Mouse (Mus musculus) forebrain, embryonic 10.5 days (tissue): ENCODE measurements at regions not wholly inside any gene's neighbourhood (a gene's known extent, or its start where the extent isn't known, plus 50 kb on each side); places are given as distances from the start of the nearest gene placed in this dataset.

Source experiments
- DNase-seq: peaks from one replicate; pipeline ENCODE4 v3.0.0-alpha.2; 2017; ENCODE audit warnings: low spot score; ENCODE audit errors: extremely low spot score
- H3K27ac ChIP-seq: fragments of 300-500 bp; sonication (generic); 2 replicates; pipeline ENCODE4 v1.5.1; 2016; ENCODE audit warnings: mild to moderate bottlenecking
- H3K27me3 ChIP-seq: fragments of 300-500 bp; sonication (generic); 2 replicates; pipeline ENCODE4 v1.6.1; 2016; ENCODE audit warnings: mild to moderate bottlenecking; ENCODE audit not compliant: poor library complexity, severe bottlenecking
- H3K36me3 ChIP-seq: fragments of 300-500 bp; sonication (generic); replicated peaks from 2 replicates; pipeline ENCODE4 v1.6.1; 2016; ENCODE audit warnings: mild to moderate bottlenecking, moderate library complexity
- H3K4me1 ChIP-seq: fragments of 300-500 bp; sonication (generic); 2 replicates; pipeline ENCODE4 v1.6.1; 2016
- H3K4me3 ChIP-seq: fragments of 300-500 bp; sonication (generic); 2 replicates; pipeline ENCODE4 v1.5.1; 2016; ENCODE audit warnings: mild to moderate bottlenecking, moderate library complexity
- H3K9me3 ChIP-seq: fragments of 300-500 bp; sonication (generic); 2 replicates; pipeline ENCODE4 v1.6.1; 2016; ENCODE audit warnings: mild to moderate bottlenecking, moderate library complexity
- WGBS: fragments of 180-500 bp; shearing (Covaris S2); methylation state at CpG from one replicate; pipeline ENCODE4 v1.1.7; 2016; 5-methylcytosine and 5-hydroxymethylcytosine counted together

DNA sequence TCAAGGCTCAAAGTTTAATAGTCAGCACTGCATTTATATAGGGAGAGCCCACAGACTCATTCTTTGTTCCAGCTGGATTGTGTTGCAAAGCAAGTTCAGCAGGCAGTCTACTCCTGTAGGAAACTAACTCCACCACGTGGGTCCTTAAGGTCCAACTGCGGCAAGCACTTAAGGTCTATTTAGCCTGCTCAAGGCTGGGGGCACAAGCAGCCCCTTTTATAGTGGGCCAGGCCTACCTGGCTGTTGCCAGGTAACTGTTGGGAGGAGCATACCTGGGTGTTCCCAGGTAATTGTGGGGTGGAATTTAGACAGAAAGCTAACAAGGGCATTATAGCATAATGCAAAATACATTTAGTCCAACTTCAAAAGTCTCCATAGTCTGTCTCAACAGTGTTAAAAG, 126.5 kb downstream of the Emp1 start:
- no peaks in the 10 kb centered on the region for H3K4me1 ChIP-seq
- WGBS = 60% methylated on average over 2 of the region's 2 CpGs
- no peaks in the 10 kb centered on the region for H3K9me3 ChIP-seq
- H3K27me3 ChIP-seq = no peaks in the 10 kb centered on the region
- DNase-seq = no peak
- no peak overlapping the region for H3K27ac ChIP-seq
- no peaks in the 10 kb centered on the region for H3K36me3 ChIP-seq
- H3K4me3 ChIP-seq = no peak overlapping the region

DNA sequence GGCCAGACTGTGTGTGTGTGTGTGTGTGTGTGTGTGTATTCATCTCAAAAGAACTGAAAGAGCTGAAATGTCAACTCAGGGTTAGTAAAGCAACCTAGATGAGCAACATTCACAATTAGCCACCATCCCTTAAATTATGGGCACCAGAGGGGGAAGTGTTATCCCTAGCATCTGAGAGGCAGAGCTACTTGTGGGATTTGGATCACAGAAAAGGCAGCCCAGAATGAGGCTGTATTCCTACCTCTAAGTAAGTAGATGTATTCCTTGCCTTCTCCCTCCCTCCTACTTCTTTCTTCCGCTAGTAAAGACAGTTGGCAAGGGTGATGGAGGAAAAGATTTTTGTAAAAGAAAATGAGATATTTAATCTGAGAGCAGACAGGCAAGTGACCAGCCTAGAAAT, 131.6 kb downstream of the Emp1 start:
- Histone ChIP-seq H3K36me3 (no peaks in the 10 kb centered on the region), H3K27me3 (no peaks in the 10 kb centered on the region), H3K27ac (no peak overlapping the region), H3K9me3 (no peaks in the 10 kb centered on the region), H3K4me3 (no peak overlapping the region), H3K4me1 (no peaks in the 10 kb centered on the region)
- no peak for DNase-seq
- WGBS = 75% methylated on average over 1 of the region's 1 CpGs

DNA sequence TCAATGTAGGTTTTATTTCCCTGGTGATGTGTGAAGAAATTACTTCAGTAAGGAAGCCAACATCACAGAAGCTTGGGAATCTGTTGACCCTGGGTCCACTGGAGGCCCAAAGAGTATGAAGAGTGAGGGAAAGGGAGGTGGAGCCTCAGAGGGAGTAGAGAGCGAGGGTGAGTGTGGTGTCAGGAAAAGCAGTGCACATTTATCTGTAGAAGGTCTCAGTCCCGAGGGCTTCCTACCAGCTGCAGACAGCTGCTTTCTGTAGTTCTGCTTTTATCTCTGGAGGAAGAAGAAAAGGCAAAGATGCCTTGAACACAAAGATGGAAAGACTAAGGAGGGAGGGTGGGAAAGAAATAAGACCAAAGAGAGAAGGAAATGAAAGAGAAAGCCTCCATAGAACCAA, 133.5 kb downstream of the Emp1 start:
- WGBS = 78% methylated on average over 2 of the region's 2 CpGs
- no peaks in the 10 kb centered on the region for H3K27me3 ChIP-seq
- no peaks in the 10 kb centered on the region for H3K9me3 ChIP-seq
- H3K4me1 ChIP-seq = no peaks in the 10 kb centered on the region
- no peaks in the 10 kb centered on the region for H3K36me3 ChIP-seq
- H3K27ac ChIP-seq = no peak overlapping the region
- no peak for DNase-seq
- H3K4me3 ChIP-seq = no peak overlapping the region

DNA sequence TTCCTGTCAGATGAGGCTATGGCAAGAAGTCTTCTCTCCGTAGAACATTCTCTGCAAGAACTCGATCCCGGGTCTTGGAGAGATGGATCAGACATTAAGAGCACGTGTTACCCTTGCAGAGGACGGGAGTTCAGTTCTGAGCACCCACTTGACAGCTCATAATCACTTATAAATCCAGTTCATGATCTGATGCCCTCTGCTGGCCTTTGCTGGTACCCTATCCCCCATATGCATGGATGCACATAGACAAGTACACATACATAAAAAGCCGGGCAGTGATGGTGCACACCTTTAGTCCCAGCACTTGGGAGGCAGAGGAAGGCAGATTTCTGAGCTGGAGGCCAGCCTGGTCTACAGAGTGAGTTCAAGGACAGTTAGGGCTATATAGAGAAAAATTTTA, 136.2 kb downstream of the Emp1 start:
- no peaks in the 10 kb centered on the region for H3K27me3 ChIP-seq
- H3K9me3 ChIP-seq = no peaks in the 10 kb centered on the region
- H3K36me3 ChIP-seq = no peaks in the 10 kb centered on the region
- WGBS = 92% methylated on average over 6 of the region's 6 CpGs
- no peak overlapping the region for H3K4me3 ChIP-seq
- H3K27ac ChIP-seq = no peak overlapping the region
- no peak for DNase-seq
- H3K4me1 ChIP-seq = no peaks in the 10 kb centered on the region

DNA sequence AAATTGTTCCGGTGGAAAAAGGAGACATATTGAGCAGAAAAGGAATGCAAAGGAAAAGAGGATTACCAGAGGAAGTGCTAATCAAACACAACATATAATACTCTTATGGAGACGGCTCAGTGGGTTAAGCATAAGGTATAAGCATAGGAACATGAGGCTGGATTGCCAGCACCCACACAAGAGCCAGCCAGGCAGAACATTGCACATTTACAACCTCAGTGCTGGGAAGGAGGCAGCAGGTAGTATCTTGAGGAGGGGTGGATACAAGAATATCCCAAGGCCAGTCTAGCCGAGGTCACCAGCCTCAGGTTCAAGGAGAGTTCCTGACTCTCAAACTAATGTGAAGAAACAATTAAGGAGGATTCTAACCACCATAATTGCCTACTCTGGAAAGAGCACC, 138.0 kb downstream of the Emp1 start:
- WGBS = 83% methylated on average over 3 of the region's 3 CpGs
- H3K36me3 ChIP-seq = no peaks in the 10 kb centered on the region
- no peak for DNase-seq

DNA sequence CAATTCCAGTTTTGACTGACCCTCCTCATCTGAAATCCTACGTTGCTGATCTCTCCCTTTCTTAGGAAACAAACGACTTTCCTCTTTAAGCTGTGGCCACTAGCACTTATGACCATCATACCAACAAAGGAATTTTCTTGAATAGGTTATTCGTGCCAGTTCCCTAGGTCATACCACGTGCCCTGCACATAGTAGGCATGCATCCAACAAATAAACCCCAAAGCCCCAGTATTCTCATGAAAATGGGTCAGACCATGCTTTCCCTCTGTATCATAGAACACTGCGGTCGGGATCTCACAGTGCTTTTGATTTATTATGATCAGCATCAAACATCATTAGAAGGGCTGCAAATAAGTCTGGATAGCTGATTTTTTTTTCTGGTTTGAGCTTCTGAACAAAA, 139.4 kb downstream of the Emp1 start:
- Histone ChIP-seq H3K9me3 (no peaks in the 10 kb centered on the region), H3K4me3 (no peak overlapping the region), H3K27ac (no peak overlapping the region), H3K36me3 (no peaks in the 10 kb centered on the region), H3K4me1 (no peaks in the 10 kb centered on the region), H3K27me3 (no peaks in the 10 kb centered on the region)
- DNase-seq = no peak
- whole genome bisulfite sequencing = 85% methylated on average over 6 of the region's 6 CpGs

More for the DNA sequence above, 138.0 kb downstream of the Emp1 start:
- Histone ChIP-seq H3K9me3 (no peaks in the 10 kb centered on the region), H3K27ac (no peak overlapping the region), H3K4me3 (no peak overlapping the region), H3K4me1 (no peaks in the 10 kb centered on the region), H3K27me3 (no peaks in the 10 kb centered on the region)

DNA sequence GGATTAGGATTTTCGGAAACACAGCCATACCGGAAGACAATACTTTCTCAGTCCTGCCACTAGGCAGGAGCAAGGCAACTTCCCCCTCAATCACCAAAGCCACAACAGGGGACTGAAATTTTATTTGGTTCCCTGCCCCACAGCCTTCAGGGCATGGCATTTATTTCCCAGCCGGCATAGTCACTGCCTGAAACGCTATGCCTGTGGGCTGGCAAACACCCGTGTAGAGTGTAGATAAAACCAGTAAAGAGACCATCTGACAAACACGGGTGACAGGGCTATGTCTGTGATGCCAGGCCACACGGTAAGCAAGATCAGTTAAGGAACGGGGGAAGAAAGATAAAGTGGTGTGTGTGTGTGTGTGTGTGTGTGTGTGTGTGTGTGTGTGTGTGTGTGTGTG, 140.1 kb downstream of the Emp1 start:
- WGBS = 85% methylated on average over 8 of the region's 8 CpGs
- H3K27ac ChIP-seq = no peak overlapping the region
- no peaks in the 10 kb centered on the region for H3K9me3 ChIP-seq
- no peaks in the 10 kb centered on the region for H3K36me3 ChIP-seq
- no peak for DNase-seq
- H3K4me1 ChIP-seq = no peaks in the 10 kb centered on the region
- no peaks in the 10 kb centered on the region for H3K27me3 ChIP-seq
- H3K4me3 ChIP-seq = no peak overlapping the region

DNA sequence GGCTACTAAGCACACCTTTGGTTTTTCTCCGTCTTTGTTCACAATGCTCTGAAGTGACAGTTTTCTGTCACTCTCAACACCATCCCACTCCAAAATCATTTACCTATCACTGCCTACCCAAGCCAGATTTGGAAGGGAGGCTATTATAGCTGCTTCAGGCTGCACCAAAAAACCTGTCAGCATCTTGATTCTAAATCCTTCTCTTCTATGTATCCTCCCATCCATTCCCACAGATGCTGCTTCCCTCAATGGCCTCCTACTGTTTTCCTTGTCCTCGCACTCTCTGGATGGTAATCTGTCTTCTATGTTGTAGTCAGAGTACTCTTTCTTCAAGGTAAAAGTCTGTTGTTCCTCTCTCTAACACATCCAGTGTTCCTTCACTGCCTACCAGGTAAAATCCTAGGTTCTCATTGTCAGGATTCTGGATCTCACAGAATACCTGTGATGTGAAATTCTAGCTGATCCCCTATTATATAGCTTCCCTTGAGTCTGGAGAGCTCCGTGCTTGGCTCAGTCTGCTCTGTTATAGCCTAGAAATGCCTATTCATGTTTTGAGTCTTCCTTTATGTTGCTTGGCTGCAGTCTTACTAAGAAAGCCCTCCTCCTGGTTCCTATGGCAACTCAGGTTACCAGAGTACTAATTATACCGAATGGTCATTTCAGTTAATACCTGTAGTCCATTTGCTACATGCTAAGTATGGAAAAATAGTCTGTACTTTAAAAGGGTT, 156.5 kb downstream of the Emp1 start:
- WGBS = 44% methylated on average over 4 of the region's 4 CpGs
- Histone ChIP-seq H3K9me3 (no peaks in the 10 kb centered on the region), H3K27ac (peak overlapping the region; percentile 4; the same call in 1 of the 2 replicates), H3K4me1 (peaks cover 32% of the 10 kb centered on the region), H3K27me3 (no peaks in the 10 kb centered on the region), H3K36me3 (no peaks in the 10 kb centered on the region), H3K4me3 (no peak overlapping the region)
- no peak for DNase-seq

DNA sequence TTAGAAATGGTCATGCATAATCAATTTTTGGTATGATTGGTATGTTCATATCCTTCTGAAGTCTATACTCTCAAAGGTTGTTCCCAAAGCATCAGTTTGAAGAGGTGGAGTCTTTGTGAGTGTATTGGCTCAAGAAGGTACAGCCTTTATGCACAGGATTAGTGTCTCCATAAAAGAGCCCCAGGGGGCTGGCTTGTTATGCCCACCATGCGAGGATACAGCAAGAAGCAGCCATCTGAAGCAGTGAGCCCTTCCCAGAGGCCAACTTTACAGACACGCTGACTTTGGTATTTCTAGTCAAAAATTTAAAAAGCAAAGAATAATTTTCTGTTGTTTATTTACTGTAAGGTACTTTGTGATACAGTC, 157.1 kb downstream of the Emp1 start:
- Histone ChIP-seq H3K36me3 (no peaks in the 10 kb centered on the region), H3K9me3 (no peaks in the 10 kb centered on the region), H3K27ac (0 out of 2 replicates have a peak overlapping the region, but pooled peaks have one; percentile 18), H3K27me3 (no peaks in the 10 kb centered on the region), H3K4me1 (peaks cover 32% of the 10 kb centered on the region), H3K4me3 (no peak overlapping the region)
- DNase-seq = peak; percentile 34
- WGBS = 32% methylated on average over 2 of the region's 2 CpGs

DNA sequence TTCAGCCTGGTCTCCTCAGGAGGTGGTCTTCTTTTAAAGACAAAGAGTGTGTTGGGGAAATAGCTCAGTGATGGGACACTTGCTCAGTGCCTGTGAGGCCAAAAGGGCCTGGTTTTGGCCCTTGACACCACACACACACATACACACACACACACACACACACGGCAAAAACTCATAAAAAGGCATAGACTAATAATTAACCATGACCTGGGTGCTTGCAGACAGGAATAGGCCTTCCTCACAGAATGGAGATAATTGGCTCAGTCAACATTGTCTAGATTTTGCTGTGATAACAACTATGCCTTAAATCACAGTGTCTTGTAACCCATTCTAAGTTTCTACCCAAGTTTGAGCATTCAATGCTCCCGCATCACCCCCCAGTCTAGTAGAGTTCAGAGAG, 158.5 kb downstream of the Emp1 start:
- Histone ChIP-seq H3K4me3 (no peak overlapping the region), H3K4me1 (peaks cover 40% of the 10 kb centered on the region), H3K27ac (peak overlapping the region; percentile 46; the same call in 1 of the 2 replicates), H3K9me3 (no peaks in the 10 kb centered on the region), H3K27me3 (no peaks in the 10 kb centered on the region), H3K36me3 (no peaks in the 10 kb centered on the region)
- 91% methylated on average over 2 of the region's 2 CpGs for WGBS
- DNase-seq = no peak

DNA sequence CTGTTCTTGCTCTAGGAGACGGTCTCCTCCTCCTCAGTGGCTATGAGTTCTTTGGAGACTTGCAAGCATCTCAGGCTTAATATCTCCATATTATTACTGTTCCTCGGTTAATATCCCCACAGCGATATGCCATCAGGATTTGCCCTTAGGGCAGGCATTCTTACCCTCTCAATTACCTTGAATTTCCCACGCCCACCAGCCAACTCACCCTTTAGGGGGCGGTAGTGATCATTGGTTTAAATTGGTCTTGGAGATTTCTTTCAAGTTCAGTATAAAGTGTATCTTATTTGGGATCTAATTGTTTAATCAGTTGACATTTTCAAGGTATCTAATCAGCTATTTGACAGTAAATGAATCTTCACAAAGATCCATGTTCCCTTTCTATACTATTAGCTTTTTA, 162.5 kb downstream of the Emp1 start:
- H3K4me3 ChIP-seq = no peak overlapping the region
- no peaks in the 10 kb centered on the region for H3K27me3 ChIP-seq
- no peaks in the 10 kb centered on the region for H3K9me3 ChIP-seq
- 77% methylated on average over 5 of the region's 5 CpGs for WGBS
- H3K4me1 ChIP-seq = peaks cover 39% of the 10 kb centered on the region
- H3K36me3 ChIP-seq = no peaks in the 10 kb centered on the region
- DNase-seq = no peak
- no peak overlapping the region for H3K27ac ChIP-seq

DNA sequence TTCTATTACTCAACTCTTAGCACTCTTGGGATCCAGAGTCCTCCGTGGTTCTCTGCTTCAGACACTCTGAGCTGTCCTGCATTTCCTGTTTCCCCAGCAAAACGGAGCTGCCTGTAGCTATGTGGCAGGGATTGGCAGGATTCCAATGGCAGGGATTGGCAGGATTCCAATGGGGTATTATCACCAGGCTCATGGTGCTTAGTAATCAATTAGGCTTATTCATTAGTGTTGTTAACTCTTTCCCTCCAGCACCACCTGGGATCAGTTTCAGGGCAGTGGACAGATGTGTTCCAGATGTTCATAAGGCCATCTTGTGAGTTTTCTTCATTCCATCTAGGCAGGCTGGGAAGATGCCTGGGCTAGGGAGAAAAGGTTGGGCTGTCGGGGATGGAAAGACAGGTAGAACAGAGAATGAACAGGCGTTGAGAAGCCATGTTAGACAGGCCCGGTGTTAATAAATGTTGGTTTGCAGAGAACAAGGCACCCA, 163.5 kb downstream of the Emp1 start:
- Histone ChIP-seq H3K4me1 (peaks cover 29% of the 10 kb centered on the region), H3K9me3 (no peaks in the 10 kb centered on the region), H3K27me3 (no peaks in the 10 kb centered on the region), H3K27ac (no peak overlapping the region), H3K36me3 (no peaks in the 10 kb centered on the region), H3K4me3 (no peak overlapping the region)
- 57% methylated on average over 5 of the region's 5 CpGs for WGBS
- DNase-seq = no peak

DNA sequence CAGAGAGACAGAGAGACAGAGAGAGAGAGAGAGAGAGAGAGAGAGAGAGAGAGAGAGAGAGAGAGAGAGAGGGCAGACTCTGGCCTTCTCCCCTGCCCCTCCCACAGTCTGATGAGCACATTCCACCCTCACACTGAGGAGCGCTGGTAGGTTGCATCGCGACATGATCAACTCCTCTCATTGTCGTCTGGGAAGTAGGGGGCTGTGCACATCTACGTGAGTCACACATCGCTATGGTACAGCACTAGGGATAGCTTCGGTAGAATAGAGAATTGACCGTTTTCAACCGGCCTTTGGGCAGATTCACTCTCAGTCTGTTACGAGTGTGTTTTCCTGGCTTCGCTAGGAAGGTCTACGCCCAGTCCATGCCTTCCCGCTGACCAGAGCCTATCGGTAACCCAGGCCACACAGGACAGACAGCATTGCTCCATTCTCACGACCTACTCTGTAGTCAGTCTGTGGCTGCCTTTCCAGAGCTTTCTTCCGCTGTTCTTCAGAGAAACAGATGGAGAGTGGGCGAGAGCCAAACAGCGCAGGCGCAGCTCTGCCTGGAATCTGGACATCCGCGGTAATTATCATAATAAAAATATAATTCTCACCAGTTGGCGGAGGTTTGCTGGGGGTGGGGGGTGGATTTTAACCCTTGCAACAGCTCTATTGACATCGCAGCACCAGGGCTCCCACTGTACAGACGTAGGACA, 164.3 kb downstream of the Emp1 start:
- no peaks in the 10 kb centered on the region for H3K27me3 ChIP-seq
- DNase-seq = no peak

More for the DNA sequence above, 164.3 kb downstream of the Emp1 start:
- no peaks in the 10 kb centered on the region for H3K9me3 ChIP-seq
- H3K4me3 ChIP-seq = no peak overlapping the region
- 0 out of 2 replicates have a peak overlapping the region, but pooled peaks have one; percentile 6 for H3K27ac ChIP-seq
- WGBS = 90% methylated on average over 24 of the region's 24 CpGs
- H3K4me1 ChIP-seq = peaks cover 27% of the 10 kb centered on the region
- H3K36me3 ChIP-seq = no peaks in the 10 kb centered on the region
